Mouse (Mus musculus): ENCODE measurements around the gene Agl. TPM values are rescaled to one million over a fixed set of nuclear protein-coding genes. Genes with fewer than 3 reads are reported as not detected.

The Agl gene
- total and polyA plus RNA-seq, 2 experiments = 12.1 to 33.7 TPM

GRCm38 (mm10) chr3:116846084-116846483 lies 38.1 kb upstream of the Agl start:
- Histone ChIP-seq H3K4me1 (ENCODE audit: control insufficient read depth, insufficient read depth, low read length) (no peaks in the 10 kb centered on the region; the same call in none of the 2 replicates), H3K27ac (replicated peaks; ENCODE audit: insufficient read depth, low read depth, low read length) (no peak overlapping the region), H3K4me3 (ENCODE audit: insufficient read depth, low read depth, low read length) (no peak overlapping the region), H3K36me3 (ENCODE audit: control insufficient read depth, insufficient read depth, low read length) (no peaks in the 10 kb centered on the region), H3K79me2 (ENCODE audit: control insufficient read depth, insufficient read depth, low read length) (no peaks in the 10 kb centered on the region), H3K9ac (ENCODE audit: low read depth, low read length) (no peak overlapping the region), H3K27me3 (ENCODE audit: control insufficient read depth, insufficient read depth, low read length) (no peaks in the 10 kb centered on the region)
- DNase-seq (ENCODE audit: extremely low read depth, low read depth, low spot score) = no peak
- no peak for TF ChIP-seq CTCF (IDR thresholded peaks at IDR 0.05; ENCODE audit: low read depth, low read length)
- no peak for TF ChIP-seq POLR2A (IDR thresholded peaks at IDR 0.05; ENCODE audit: extremely low read depth, insufficient read depth, low read length)
- 9% methylated on average over 4 of the region's 4 CpGs for WGBS

DNA sequence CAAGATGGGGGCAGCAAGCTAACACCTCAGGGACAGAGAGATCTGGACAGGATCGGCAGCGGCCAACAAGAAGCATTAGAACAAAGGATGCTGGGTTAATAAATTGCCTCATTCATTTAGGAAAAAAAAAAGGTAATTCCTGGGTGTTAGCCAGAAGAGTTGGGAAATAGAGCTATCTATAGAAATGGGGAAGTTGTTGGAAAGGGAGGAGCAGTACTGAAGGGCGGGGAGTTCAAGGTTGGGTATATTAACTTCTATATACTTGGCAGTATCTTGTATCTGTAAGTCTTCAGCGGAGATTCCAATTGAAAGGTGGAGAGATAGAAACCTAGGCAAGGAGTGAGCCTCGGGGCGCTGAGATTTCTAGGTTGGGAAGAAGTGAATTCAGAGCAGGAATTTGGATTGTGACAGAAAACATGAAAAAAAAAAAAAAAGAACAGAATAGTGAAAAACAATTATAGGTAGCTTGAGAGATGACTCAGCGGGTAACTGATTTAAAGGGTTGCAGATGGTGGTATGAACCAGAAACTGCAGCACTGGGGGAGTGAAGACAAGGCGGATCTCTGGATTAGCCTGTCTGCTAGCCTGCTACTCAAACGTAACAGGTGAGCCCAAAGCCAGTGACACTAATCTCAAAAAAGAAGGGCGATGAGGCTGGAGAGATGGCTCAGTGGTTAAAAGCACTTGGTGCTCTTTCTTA lies 37.1 kb upstream of the Agl start:
- WGBS = 82% methylated on average over 10 of the region's 10 CpGs
- Histone ChIP-seq H3K27ac (replicated peaks; ENCODE audit: insufficient read depth, low read depth, low read length) (no peak overlapping the region), H3K4me1 (ENCODE audit: control insufficient read depth, insufficient read depth, low read length) (no peaks in the 10 kb centered on the region; the same call in none of the 2 replicates), H3K4me3 (ENCODE audit: insufficient read depth, low read depth, low read length) (no peak overlapping the region), H3K27me3 (ENCODE audit: control insufficient read depth, insufficient read depth, low read length) (no peaks in the 10 kb centered on the region), H3K9ac (ENCODE audit: low read depth, low read length) (no peak overlapping the region), H3K79me2 (ENCODE audit: control insufficient read depth, insufficient read depth, low read length) (no peaks in the 10 kb centered on the region), H3K36me3 (ENCODE audit: control insufficient read depth, insufficient read depth, low read length) (no peaks in the 10 kb centered on the region)
- no peak for DNase-seq (ENCODE audit: extremely low read depth, low read depth, low spot score)
- TF ChIP-seq CTCF (IDR thresholded peaks at IDR 0.05; ENCODE audit: low read depth, low read length) = no peak
- no peak for TF ChIP-seq POLR2A (IDR thresholded peaks at IDR 0.05; ENCODE audit: extremely low read depth, insufficient read depth, low read length)

- TF ChIP-seq POLR2A (IDR thresholded peaks at IDR 0.05; ENCODE audit: extremely low read depth, insufficient read depth, low read length) = no peak
- TF ChIP-seq CTCF (IDR thresholded peaks at IDR 0.05; ENCODE audit: low read depth, low read length) = no peak
- WGBS = 96% methylated on average over 2 of the region's 2 CpGs
- Histone ChIP-seq H3K4me1 (ENCODE audit: control insufficient read depth, insufficient read depth, low read length) (no peaks in the 10 kb centered on the region; the same call in 1 of the 2 replicates), H3K79me2 (ENCODE audit: control insufficient read depth, insufficient read depth, low read length) (no peaks in the 10 kb centered on the region), H3K36me3 (ENCODE audit: control insufficient read depth, insufficient read depth, low read length) (no peaks in the 10 kb centered on the region), H3K4me3 (ENCODE audit: insufficient read depth, low read depth, low read length) (no peak overlapping the region), H3K27me3 (ENCODE audit: control insufficient read depth, insufficient read depth, low read length) (no peaks in the 10 kb centered on the region), H3K9ac (ENCODE audit: low read depth, low read length) (no peak overlapping the region), H3K27ac (replicated peaks; ENCODE audit: insufficient read depth, low read depth, low read length) (no peak overlapping the region)
- no peak for DNase-seq (ENCODE audit: extremely low read depth, low read depth, low spot score)
Observed at GRCm38 (mm10) chr3:116841311-116841710, 33.3 kb upstream of the Agl start.

- H3K9ac ChIP-seq (ENCODE audit: low read depth, low read length) = no peak overlapping the region
- 81% methylated on average over 23 of the region's 23 CpGs for WGBS
- H3K36me3 ChIP-seq (ENCODE audit: control insufficient read depth, insufficient read depth, low read length) = no peaks in the 10 kb centered on the region
- DNase-seq (ENCODE audit: extremely low read depth, low read depth, low spot score) = no peak
- no peaks in the 10 kb centered on the region for H3K79me2 ChIP-seq (ENCODE audit: control insufficient read depth, insufficient read depth, low read length)
- no peaks in the 10 kb centered on the region for H3K27me3 ChIP-seq (ENCODE audit: control insufficient read depth, insufficient read depth, low read length)
- H3K4me1 ChIP-seq (ENCODE audit: control insufficient read depth, insufficient read depth, low read length) = no peaks in the 10 kb centered on the region
- no peak overlapping the region for H3K27ac ChIP-seq (replicated peaks; ENCODE audit: insufficient read depth, low read depth, low read length)
- no peak overlapping the region for H3K4me3 ChIP-seq (ENCODE audit: insufficient read depth, low read depth, low read length)
- no peak for TF ChIP-seq CTCF (IDR thresholded peaks at IDR 0.05; ENCODE audit: low read depth, low read length)
Observed at GRCm38 (mm10) chr3:116836681-116837475, 28.9 kb upstream of the Agl start.

DNA sequence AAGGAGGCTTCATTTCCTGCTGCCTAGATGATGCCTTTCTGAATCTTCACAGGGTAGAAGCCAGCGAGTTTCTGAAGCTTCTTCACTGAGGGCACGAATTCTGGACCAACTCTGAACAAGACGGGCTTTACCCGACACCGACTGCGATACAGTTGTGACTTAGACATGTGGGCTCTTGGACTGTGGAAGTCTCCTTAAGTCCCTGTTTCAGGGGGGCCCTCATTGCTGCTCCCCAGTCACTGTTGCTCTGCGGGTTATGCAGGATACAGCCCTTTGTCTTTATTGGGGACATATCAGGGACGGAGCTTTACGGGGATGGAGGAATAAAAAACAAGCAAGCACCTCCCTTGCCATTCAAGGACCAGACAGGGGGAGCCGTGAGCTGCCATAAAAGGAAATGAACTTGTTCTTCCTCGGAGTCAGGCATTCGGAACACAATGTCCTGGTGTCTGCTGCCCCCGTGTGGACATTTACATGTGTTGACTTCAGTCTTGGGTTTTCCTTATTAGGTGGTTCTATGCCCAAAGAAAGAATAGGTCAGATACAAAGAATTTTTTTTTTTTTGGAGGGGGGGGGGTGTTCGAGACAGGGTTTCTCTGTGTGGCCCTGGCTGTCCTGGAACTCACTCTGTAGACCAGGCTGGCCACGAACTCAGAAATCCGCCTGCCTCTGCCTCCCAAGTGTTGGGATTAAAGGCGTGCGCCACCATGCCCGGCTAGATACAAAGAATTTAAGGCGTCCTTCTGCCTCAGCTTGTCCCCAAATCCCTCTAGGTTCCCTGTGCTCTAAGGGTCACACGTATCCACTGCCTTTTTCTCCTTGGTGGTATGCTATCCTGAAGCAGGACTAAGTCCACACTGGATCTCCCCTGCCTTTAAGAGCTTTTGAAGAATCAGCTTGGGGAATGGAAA lies 28.1 kb upstream of the Agl start:
- Histone ChIP-seq H3K4me1 (ENCODE audit: control insufficient read depth, insufficient read depth, low read length) (no peaks in the 10 kb centered on the region), H3K9ac (ENCODE audit: low read depth, low read length) (peak overlapping the region; percentile 35; the same call in 1 of the 2 replicates), H3K27ac (replicated peaks; ENCODE audit: insufficient read depth, low read depth, low read length) (no peak overlapping the region), H3K27me3 (ENCODE audit: control insufficient read depth, insufficient read depth, low read length) (no peaks in the 10 kb centered on the region), H3K4me3 (ENCODE audit: insufficient read depth, low read depth, low read length) (no peak overlapping the region), H3K79me2 (ENCODE audit: control insufficient read depth, insufficient read depth, low read length) (no peaks in the 10 kb centered on the region), H3K36me3 (ENCODE audit: control insufficient read depth, insufficient read depth, low read length) (no peaks in the 10 kb centered on the region)
- TF ChIP-seq CTCF (IDR thresholded peaks at IDR 0.05; ENCODE audit: low read depth, low read length) (peak; percentile 68), POLR2A (IDR thresholded peaks at IDR 0.05; ENCODE audit: extremely low read depth, insufficient read depth, low read length) (no peak)
- 29% methylated on average over 21 of the region's 21 CpGs for WGBS
- peak; percentile 79 for DNase-seq (ENCODE audit: extremely low read depth, low read depth, low spot score)

Data from liver, adult 2 months (tissue).